Mouse (Mus musculus): Measurements from ENCODE around the gene Hist3h2ba. TPM values are rescaled to one million over a fixed set of nuclear protein-coding genes. Genes with fewer than 3 reads are reported as not detected.

The Hist3h2ba gene
- polyA plus RNA-seq, 1 experiment from 2014 or later = 114 TPM

DNA sequence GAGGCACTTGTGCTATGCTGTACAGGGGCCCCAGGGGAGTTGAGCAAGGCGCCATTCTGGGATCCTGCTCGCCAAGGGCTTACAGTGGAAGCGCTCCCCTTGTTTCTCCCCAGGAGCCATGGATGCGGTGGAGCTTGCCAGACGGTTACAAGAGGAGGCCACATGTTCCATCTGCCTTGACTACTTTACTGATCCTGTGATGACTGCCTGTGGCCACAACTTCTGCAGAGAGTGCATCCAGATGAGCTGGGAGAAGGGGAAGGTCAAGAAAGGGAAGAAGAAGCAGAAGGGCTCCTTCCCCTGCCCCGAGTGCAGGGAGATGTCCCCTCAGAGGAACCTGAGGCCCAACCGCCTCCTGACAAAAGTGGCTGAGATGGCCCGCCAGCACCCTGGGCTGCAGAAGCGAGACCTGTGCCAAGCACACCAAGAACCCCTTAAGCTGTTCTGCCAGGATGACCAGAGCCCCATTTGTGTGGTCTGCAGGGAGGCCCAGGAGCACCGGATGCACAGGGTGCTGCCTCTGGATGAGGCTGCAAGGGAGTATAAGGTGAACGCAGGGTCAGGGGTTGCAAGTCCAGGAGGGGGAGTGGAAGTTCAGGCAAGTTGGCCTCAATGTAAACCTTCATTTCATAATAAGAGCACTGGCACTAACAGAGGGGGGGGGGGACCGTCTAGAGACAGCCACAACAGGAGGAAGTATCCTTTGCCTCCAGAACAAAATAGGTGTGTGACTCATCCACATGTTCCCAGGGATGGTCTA is 16.5 kb downstream of the Hist3h2ba start:
- H3K4me1 ChIP-seq (replicated peaks; ENCODE audit: control insufficient read depth, insufficient read depth, low read length) = 0 out of 2 replicates have a peak, but pooled peaks cover 2% of the 10 kb centered on the region
- no peaks in the 10 kb centered on the region for H3K9me3 ChIP-seq (ENCODE audit: control insufficient read depth, low read length)
- no peaks in the 10 kb centered on the region for H3K36me3 ChIP-seq (ENCODE audit: control insufficient read depth, insufficient read depth, low read length)
- 0 out of 2 replicates have a peak overlapping the region, but pooled peaks have one; percentile 24 for H3K27ac ChIP-seq (ENCODE audit: low read depth, low read length)
- no peak overlapping the region for H3K9ac ChIP-seq (ENCODE audit: low read depth, low read length)
- no peak overlapping the region for H3K4me2 ChIP-seq (replicated peaks; ENCODE audit: low read depth, low read length)
- WGBS = 56% methylated on average over 12 of the region's 12 CpGs
- no peak for DNase-seq (ENCODE audit: low spot score)
- ATAC-seq (ENCODE audit: low FRiP score) = no peak; the same call in 1 of the 2 replicates
- peaks cover 6% of the 10 kb centered on the region for H3K27me3 ChIP-seq (ENCODE audit: control insufficient read depth, insufficient read depth, low read length)
- no peak overlapping the region; the same call in 1 of the 2 replicates for H3K4me3 ChIP-seq (ENCODE audit: low read depth, low read length)

- Histone ChIP-seq H3K4me1 (replicated peaks; ENCODE audit: control insufficient read depth, insufficient read depth, low read length) (0 out of 2 replicates have a peak, but pooled peaks cover 2% of the 10 kb centered on the region), H3K4me3 (ENCODE audit: low read depth, low read length) (no peak overlapping the region), H3K36me3 (ENCODE audit: control insufficient read depth, insufficient read depth, low read length) (no peaks in the 10 kb centered on the region), H3K27me3 (ENCODE audit: control insufficient read depth, insufficient read depth, low read length) (peaks cover under 1% of the 10 kb centered on the region; the same call in 1 of the 2 replicates), H3K9ac (ENCODE audit: low read depth, low read length) (no peak overlapping the region), H3K27ac (ENCODE audit: low read depth, low read length) (no peak overlapping the region), H3K4me2 (replicated peaks; ENCODE audit: low read depth, low read length) (no peak overlapping the region), H3K9me3 (ENCODE audit: control insufficient read depth, low read length) (no peaks in the 10 kb centered on the region)
- DNase-seq (ENCODE audit: low spot score) (peak; percentile 19), ATAC-seq (ENCODE audit: low FRiP score) (no peak)
- 92% methylated on average over 1 of the region's 1 CpGs for WGBS
Measured at GRCm38 (mm10) chr11:58967346-58967745, 18.6 kb downstream of the Hist3h2ba start.

GRCm38 (mm10) chr11:58968551-58968950 is 19.8 kb downstream of the Hist3h2ba start:
- H3K27ac ChIP-seq (ENCODE audit: low read depth, low read length) = no peak overlapping the region
- H3K36me3 ChIP-seq (ENCODE audit: control insufficient read depth, insufficient read depth, low read length) = no peaks in the 10 kb centered on the region
- H3K4me1 ChIP-seq (replicated peaks; ENCODE audit: control insufficient read depth, insufficient read depth, low read length) = 0 out of 2 replicates have a peak, but pooled peaks cover 1% of the 10 kb centered on the region
- no peaks in the 10 kb centered on the region for H3K9me3 ChIP-seq (ENCODE audit: control insufficient read depth, low read length)
- no peak overlapping the region for H3K4me2 ChIP-seq (replicated peaks; ENCODE audit: low read depth, low read length)
- DNase-seq (ENCODE audit: low spot score) (no peak), ATAC-seq (ENCODE audit: low FRiP score) (no peak)
- no peaks in the 10 kb centered on the region for H3K27me3 ChIP-seq (ENCODE audit: control insufficient read depth, insufficient read depth, low read length)
- H3K9ac ChIP-seq (ENCODE audit: low read depth, low read length) = no peak overlapping the region
- WGBS = 80% methylated on average over 7 of the region's 7 CpGs
- no peak overlapping the region for H3K4me3 ChIP-seq (ENCODE audit: low read depth, low read length)

GRCm38 (mm10) chr11:58969027-58969426 is 20.3 kb downstream of the Hist3h2ba start:
- Histone ChIP-seq H3K36me3 (ENCODE audit: control insufficient read depth, insufficient read depth, low read length) (no peaks in the 10 kb centered on the region), H3K27ac (ENCODE audit: low read depth, low read length) (no peak overlapping the region), H3K9ac (ENCODE audit: low read depth, low read length) (no peak overlapping the region), H3K9me3 (ENCODE audit: control insufficient read depth, low read length) (no peaks in the 10 kb centered on the region), H3K4me1 (replicated peaks; ENCODE audit: control insufficient read depth, insufficient read depth, low read length) (no peaks in the 10 kb centered on the region), H3K27me3 (ENCODE audit: control insufficient read depth, insufficient read depth, low read length) (no peaks in the 10 kb centered on the region), H3K4me3 (ENCODE audit: low read depth, low read length) (no peak overlapping the region), H3K4me2 (replicated peaks; ENCODE audit: low read depth, low read length) (no peak overlapping the region)
- no peak for ATAC-seq (ENCODE audit: low FRiP score)
- WGBS = 89% methylated on average over 8 of the region's 8 CpGs
- no peak for DNase-seq (ENCODE audit: low spot score)

DNA sequence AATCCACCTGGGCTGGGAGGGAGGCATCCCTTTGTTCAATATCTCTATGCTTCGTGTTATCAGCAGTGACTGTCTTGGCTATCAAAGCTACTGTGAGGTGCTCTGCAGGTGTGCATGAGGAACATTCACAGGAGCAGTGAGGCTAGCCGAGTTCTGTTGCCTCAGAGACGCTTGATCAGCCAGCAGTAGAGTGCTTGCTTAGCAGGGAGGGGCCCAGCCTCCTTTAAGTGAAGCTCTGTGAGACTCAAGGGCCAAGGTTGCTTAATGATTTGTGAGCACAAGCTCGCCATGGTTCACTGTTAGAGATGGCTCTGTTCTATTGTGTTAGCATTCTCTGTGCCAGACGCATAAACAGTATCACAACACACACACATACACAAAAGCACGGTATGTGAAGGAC is 20.9 kb downstream of the Hist3h2ba start:
- no peaks in the 10 kb centered on the region for H3K27me3 ChIP-seq (ENCODE audit: control insufficient read depth, insufficient read depth, low read length)
- H3K9ac ChIP-seq (ENCODE audit: low read depth, low read length) = no peak overlapping the region
- no peak overlapping the region for H3K4me2 ChIP-seq (replicated peaks; ENCODE audit: low read depth, low read length)
- H3K9me3 ChIP-seq (ENCODE audit: control insufficient read depth, low read length) = no peaks in the 10 kb centered on the region
- no peaks in the 10 kb centered on the region for H3K36me3 ChIP-seq (ENCODE audit: control insufficient read depth, insufficient read depth, low read length)
- no peak overlapping the region for H3K27ac ChIP-seq (ENCODE audit: low read depth, low read length)
- 79% methylated on average over 6 of the region's 6 CpGs for WGBS
- no peak overlapping the region for H3K4me3 ChIP-seq (ENCODE audit: low read depth, low read length)
- H3K4me1 ChIP-seq (replicated peaks; ENCODE audit: control insufficient read depth, insufficient read depth, low read length) = no peaks in the 10 kb centered on the region
- DNase-seq (ENCODE audit: low spot score) = no peak
- no peak for ATAC-seq (ENCODE audit: low FRiP score)

DNA sequence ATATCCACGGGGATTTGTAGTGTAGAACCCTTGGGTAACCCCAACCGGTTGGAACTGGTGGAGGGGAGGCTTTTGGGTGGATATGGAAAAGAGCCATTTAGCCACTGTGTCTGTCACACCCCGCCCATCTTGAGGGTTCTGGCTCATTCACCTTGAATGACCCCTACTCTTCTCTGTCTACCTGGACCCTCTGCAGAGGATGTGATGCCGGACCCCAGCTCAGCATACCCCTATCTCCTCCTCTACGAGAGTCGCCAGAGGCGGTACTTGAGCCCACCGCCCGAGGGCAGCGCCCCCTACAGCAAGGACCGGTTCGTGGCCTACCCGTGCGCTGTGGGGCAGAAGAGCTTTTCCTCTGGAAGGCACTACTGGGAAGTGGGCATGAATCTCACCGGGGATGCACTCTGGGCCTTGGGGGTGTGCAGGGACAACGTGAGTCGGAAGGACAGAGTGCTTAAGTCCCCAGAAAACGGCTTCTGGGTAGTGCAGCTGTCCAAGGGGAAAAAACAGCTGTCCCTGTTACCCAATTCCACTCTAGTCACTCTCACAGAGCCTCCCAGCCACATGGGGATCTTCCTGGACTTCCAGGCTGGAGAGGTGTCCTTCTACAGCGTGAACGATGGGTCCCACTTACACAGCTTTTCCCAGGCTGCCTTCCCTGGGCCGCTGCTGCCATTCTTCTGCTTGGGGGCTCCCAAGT is 22.3 kb downstream of the Hist3h2ba start:
- no peaks in the 10 kb centered on the region for H3K27me3 ChIP-seq (ENCODE audit: control insufficient read depth, insufficient read depth, low read length)
- no peaks in the 10 kb centered on the region for H3K9me3 ChIP-seq (ENCODE audit: control insufficient read depth, low read length)
- ATAC-seq (ENCODE audit: low FRiP score) = no peak
- no peak overlapping the region for H3K9ac ChIP-seq (ENCODE audit: low read depth, low read length)
- no peaks in the 10 kb centered on the region for H3K36me3 ChIP-seq (ENCODE audit: control insufficient read depth, insufficient read depth, low read length)
- H3K4me1 ChIP-seq (replicated peaks; ENCODE audit: control insufficient read depth, insufficient read depth, low read length) = no peaks in the 10 kb centered on the region
- H3K27ac ChIP-seq (ENCODE audit: low read depth, low read length) = no peak overlapping the region
- no peak overlapping the region for H3K4me3 ChIP-seq (ENCODE audit: low read depth, low read length)
- WGBS = 88% methylated on average over 21 of the region's 21 CpGs
- H3K4me2 ChIP-seq (replicated peaks; ENCODE audit: low read depth, low read length) = no peak overlapping the region
- no peak for DNase-seq (ENCODE audit: low spot score)

DNA sequence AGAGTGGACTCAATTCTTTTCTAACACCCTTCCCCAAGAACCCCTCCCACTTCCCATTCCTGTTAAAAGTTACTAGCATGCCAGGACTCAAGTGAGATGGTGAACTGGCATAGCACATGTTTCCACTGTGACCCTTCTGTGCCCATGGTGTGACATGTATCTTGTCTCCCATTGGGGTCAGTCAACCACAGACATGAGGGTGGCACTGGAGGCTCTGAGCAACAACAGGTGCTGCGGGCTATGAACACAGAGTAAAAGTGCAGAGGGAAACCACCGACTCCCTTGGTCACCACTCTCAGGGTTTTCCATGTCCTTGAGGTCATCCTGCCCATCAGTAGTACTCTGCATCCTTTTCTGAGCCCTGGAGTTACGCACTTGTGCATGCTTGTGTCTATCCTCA is 23.1 kb downstream of the Hist3h2ba start:
- Histone ChIP-seq H3K36me3 (ENCODE audit: control insufficient read depth, insufficient read depth, low read length) (no peaks in the 10 kb centered on the region), H3K9ac (ENCODE audit: low read depth, low read length) (no peak overlapping the region), H3K4me1 (replicated peaks; ENCODE audit: control insufficient read depth, insufficient read depth, low read length) (no peaks in the 10 kb centered on the region), H3K9me3 (ENCODE audit: control insufficient read depth, low read length) (no peaks in the 10 kb centered on the region), H3K4me3 (ENCODE audit: low read depth, low read length) (no peak overlapping the region), H3K27ac (ENCODE audit: low read depth, low read length) (no peak overlapping the region), H3K4me2 (replicated peaks; ENCODE audit: low read depth, low read length) (no peak overlapping the region), H3K27me3 (ENCODE audit: control insufficient read depth, insufficient read depth, low read length) (no peaks in the 10 kb centered on the region)
- DNase-seq (ENCODE audit: low spot score) (no peak), ATAC-seq (ENCODE audit: low FRiP score) (no peak)
- 97% methylated on average over 3 of the region's 3 CpGs for WGBS

DNA sequence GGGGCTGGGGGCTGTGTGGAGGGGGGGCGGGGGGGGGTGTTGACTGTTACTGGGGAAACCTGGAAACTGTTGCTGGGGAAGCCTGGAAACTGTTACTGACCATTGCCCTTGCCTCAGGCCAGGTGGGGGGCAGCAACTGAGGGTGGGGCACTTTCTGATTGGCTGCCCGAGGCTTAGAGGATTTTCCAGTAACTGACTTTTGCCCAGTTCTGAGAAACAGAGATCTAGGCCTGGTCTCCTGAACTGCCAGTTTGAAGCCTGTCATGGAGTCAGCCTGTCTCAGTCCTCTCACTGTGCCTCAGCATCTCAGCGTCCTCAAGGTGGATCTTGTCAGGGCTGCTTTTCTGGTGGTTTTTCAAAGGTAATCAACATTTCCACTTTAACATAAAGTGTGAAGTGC is 25.7 kb downstream of the Hist3h2ba start:
- ATAC-seq (ENCODE audit: low FRiP score) (no peak), DNase-seq (ENCODE audit: low spot score) (no peak)
- no peaks in the 10 kb centered on the region for H3K27me3 ChIP-seq (ENCODE audit: control insufficient read depth, insufficient read depth, low read length)
- no peaks in the 10 kb centered on the region for H3K9me3 ChIP-seq (ENCODE audit: control insufficient read depth, low read length)
- H3K4me2 ChIP-seq (replicated peaks; ENCODE audit: low read depth, low read length) = no peak overlapping the region
- no peaks in the 10 kb centered on the region for H3K36me3 ChIP-seq (ENCODE audit: control insufficient read depth, insufficient read depth, low read length)
- peaks cover 5% of the 10 kb centered on the region for H3K4me1 ChIP-seq (replicated peaks; ENCODE audit: control insufficient read depth, insufficient read depth, low read length)
- no peak overlapping the region for H3K9ac ChIP-seq (ENCODE audit: low read depth, low read length)
- 94% methylated on average over 3 of the region's 3 CpGs for WGBS
- H3K27ac ChIP-seq (ENCODE audit: low read depth, low read length) = no peak overlapping the region
- no peak overlapping the region for H3K4me3 ChIP-seq (ENCODE audit: low read depth, low read length)
